Mouse (Mus musculus) embryo, embryonic 9.5 days (tissue): ENCODE data around the gene Sowaha.

ENCODE experiments used
- DNase-seq: peaks from one replicate; pipeline ENCODE4 v3.0.0-alpha.2; 2017; ENCODE audit errors: extremely low spot score

The Sowaha gene

DNA sequence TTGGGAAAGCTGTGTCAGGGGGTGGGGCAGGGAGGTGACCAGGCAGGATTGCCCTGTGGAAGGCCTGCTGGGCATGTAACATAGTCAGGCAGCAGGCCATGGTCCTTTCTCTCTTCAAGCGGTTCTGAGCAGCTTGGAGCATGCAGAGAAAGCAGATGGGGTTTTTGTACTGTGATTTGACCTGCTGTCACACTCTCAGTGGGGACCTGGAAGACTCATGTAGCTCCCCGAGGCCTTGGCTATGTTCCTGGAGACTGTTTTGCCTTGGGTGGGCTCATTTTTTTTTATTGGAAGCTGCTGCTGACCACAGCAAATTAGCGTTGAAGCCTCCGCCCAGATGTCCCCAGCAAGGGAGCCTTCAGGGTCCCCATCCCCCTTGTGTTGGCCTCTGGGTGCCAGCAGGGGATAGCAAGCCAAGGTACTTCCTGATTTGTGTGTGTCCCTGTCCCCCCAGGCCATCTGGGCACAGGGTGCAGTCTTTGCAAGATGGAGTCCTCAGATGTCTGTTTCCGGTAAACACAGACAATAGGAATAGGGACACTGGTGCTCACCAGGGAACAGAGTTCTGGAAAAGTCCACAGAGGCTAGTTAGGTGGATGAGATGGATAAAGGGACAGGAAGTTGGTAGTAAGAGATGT lies 25.1 kb upstream of the Sowaha start:
- DNase-seq = no peak

DNA sequence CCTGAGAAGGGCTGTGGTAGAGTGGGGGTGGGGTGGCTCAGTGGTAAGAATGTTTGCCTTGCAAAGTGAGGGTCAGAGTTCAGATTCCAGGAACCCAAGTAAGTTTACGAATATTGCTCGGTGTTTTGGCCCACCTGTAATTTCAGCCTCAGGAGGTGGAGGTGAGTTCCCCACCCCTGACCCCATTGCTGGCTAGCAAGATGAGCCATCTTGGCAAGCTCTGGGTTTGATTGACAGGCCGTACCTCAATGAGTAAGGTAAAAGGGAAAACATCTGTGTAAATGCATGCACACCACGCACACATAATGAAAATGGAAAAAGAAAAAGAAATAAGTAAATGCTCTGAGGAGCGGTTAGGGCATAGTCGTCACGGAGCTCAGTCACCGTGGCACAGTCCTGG lies 24.3 kb upstream of the Sowaha start:
- DNase-seq = no peak

GRCm38 (mm10) chr11:53503738-53504137 lies 23.7 kb upstream of the Sowaha start:
- no peak for DNase-seq

- no peak for DNase-seq
Measured at GRCm38 (mm10) chr11:53502039-53502765, 22.1 kb upstream of the Sowaha start.

DNA sequence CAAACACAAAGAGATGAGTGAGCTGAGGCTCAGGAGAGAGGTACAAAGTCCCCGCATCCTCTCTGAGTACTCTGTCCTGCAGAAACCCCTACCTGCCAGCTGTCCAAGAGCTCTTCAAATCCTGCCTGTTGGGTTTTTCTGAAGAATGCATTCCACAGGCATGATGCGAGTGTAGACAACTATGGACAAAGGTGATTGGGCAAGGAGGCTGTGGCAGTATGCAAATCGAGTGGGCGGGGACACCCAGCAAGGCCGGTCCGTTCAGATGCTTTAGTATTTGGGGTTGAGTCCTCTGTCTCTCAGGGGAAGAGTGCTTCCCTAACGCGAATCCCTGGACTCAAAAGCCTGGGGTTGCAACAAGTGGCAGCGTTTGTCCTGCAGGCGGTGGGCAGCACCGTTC lies 20.5 kb upstream of the Sowaha start:
- peak; percentile 32 for DNase-seq

DNA sequence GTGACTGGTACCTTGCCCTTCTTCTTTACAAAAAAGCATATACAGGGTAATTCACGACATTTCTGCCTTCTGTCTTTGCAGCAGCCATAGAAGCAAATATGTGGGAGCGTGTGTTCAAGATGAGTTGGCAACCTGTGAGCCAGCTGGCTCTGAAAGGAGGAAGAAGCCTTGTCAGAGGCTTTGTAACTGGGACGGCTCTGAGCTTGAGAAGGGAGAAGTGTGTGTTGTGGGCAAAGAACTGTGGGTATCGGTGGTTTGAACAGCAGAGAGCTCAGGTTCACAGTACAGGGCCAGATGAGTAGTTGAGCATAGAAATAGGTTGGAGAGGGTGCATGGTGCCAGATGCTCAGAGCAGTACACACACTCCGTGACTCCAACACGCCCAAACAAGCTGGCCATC lies 16.9 kb upstream of the Sowaha start:
- no peak for DNase-seq

- no peak for DNase-seq
Measured at GRCm38 (mm10) chr11:53495417-53495816, 15.3 kb upstream of the Sowaha start.

GRCm38 (mm10) chr11:53493243-53493955 lies 13.3 kb upstream of the Sowaha start:
- DNase-seq = peak; percentile 72

DNA sequence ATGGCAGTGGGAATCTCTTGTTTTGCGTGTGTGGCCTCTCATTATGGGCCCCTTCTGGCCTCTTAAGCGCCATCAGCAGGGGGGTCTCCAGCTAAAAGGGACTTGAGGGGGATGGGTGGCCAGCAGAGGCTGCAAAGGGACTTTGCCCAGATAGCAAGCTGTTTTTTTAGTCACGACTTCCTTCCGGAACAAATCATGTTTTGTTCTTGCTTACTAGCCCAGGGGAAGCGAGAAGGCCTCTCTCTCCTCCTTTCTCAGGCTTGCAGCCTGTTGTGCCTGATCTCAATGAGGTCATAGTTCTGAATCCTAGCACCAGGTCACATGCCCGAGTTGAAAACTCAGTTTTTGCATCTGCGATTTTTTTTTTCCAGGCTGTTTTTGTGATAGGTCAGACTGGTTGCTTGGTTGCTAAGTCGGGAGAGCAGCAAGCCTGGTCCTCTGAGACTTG lies 11.9 kb upstream of the Sowaha start:
- peak; percentile 46 for DNase-seq

DNA sequence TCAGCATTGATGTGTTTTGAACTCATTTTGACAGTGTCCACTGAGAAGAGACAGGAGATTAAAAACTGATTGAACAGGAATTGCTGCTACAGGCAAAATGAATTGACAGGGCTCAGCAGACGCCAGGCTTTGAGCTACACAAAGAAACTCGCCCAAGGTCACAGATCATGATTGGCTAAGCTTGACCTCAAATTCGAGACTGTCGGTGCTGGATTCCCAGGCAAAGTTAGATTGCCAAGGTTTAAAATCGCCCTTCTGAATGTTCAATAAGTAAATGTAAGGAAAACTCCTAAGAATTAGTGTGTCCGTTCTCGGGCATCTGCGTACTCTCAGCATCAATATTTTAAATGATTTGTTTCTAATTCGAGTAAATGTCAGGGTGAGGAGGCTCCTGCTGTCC lies 9.3 kb upstream of the Sowaha start:
- DNase-seq = no peak

DNA sequence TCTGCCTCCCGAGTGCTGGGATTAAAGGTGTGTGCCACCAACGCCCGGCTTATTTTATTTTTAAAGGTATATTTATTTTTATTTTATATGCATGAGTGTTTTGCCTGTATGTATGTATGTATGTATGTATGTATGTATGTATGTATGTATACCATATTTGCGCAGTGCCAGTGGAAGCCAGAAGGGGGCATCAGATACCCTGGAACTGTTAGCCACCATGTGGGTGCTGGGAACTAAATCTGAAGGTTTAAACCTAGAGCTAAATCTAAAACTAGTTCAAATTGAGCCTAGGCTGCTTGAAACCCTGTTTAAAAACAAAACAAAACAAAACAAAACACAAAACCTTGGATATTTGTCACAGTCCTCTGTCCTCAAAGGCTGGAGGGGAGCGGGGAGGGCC lies 8.9 kb upstream of the Sowaha start:
- DNase-seq = no peak

DNA sequence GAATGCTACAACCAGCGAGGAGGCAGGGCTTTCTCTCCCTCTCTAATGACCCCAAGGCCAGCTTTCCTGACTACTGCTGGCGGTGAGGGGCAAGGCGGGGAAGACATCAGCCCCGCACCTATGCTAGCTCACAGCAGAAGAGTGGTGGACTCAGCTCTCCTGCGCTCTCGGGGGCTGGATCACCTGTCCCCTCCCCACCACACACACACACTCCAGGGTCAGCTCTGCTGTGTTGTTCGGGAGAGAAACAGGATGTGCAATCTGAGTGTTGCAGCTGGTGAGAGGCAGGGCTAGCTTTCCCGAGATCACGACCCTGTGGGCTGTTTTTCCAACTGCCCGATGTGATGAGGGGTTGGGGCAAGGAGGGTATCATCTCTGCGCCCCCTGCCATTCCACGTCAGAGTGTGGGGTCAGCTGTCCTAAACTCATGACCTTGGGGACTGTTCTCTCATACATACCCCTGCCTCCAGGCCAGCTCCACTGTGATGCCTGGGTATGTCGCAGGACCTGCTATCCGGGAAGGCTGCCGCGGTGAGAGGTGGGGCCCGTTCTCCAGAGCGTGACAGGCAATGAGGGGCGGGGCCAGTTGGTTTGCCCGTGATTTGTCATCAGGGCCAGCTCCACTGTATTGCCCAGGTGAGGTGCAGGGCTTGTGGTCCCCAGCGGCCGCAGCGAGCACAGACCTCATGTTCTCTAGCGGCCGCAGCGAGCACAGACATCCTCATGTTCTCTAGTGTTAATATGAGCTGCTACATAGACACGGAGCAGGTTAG lies 6.9 kb upstream of the Sowaha start:
- DNase-seq = no peak

GRCm38 (mm10) chr11:53486351-53486750 lies 6.3 kb upstream of the Sowaha start:
- DNase-seq = no peak

- no peak for DNase-seq
Measured at GRCm38 (mm10) chr11:53485719-53486118, 5.6 kb upstream of the Sowaha start.

GRCm38 (mm10) chr11:53483159-53483891 lies 3.3 kb upstream of the Sowaha start:
- no peak for DNase-seq

- DNase-seq = no peak
Measured at GRCm38 (mm10) chr11:53481088-53481730, 1.1 kb upstream of the Sowaha start.

DNA sequence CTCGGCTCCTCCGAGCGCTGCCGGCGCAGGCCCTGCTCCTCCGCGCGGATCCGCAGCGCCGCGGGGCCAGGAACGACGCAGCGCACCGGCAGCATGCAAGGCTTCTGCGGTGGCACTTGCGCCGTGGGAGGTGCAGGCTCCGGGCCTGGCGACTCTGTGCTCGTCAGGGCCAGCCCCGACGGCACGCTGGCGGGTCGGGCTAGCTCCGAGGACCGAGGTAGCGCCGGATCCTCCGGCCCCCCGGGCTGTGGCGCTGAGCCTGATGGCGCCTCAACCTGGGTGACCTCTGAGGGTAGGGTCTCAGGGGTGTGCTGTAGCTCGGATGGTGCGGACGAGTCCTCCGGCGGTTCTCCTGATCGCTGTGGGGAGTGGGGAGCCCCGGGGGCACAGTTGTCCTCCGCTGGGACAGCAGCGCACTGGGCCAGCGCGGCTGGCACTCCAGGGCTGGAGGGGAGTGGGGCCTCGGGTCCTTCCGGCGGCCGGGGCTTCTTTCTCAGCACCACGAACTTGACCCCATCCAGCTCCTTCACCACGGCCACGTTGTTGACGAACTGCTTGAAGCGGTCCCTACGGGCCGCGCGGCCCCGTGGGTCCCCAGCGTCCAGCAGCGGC lies 797 bp downstream of the Sowaha start:
- DNase-seq = no peak

GRCm38 (mm10) chr11:53478383-53479170 lies 1.5 kb downstream of the Sowaha start:
- DNase-seq = peak; percentile 56

DNA sequence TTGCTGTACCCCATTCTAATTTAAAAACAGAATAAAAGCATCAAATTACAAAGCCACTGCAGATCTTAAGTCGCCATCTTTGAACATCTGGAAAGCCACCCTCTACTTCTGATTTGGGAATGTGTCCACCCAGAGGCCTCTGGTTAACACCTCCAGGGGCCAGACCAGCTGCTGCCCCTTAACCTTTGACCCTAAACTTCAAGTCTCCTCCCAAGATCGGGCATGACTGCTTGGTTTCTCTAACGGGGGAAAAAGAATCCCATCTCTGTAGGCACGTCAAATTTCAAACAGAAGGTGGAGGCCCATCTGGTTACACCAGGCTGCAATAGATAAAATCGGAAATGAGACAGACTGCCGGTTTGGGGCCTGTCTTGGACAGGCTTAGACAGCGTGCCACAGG lies 2.2 kb downstream of the Sowaha start:
- no peak for DNase-seq

DNA sequence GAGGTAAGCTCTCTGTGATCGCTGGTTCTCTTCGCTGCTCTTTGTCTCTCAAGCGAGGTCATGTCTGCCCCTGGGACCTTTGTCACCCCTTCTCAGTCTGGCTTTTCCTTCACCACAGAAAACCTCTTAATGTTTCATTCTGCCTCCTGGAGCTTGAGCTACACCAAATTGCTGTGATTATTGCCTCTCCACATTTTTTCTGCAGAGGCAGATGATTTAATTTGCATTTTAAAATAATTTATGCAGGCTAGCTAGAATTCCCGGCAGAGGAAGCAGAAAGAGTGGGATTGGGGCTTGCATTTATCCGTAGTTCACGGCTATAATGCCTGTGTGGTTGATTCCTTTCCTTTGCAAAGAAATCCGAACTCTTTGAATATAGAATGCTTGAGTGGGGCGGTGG lies 4.5 kb downstream of the Sowaha start:
- no peak for DNase-seq
